Mouse (Mus musculus) T-helper 1 cell (primary cell): ENCODE data around the gene Tspan11.

Source experiments
- in situ Hi-C: fragments of 300-600 bp; cut with MboI, MseI; formaldehyde crosslinking; loops from one replicate; pipeline ENCODE4 v1.15.1; 2025; ENCODE audit warnings: high pct_unique_total_duplicates

Gene Tspan11

DNA sequence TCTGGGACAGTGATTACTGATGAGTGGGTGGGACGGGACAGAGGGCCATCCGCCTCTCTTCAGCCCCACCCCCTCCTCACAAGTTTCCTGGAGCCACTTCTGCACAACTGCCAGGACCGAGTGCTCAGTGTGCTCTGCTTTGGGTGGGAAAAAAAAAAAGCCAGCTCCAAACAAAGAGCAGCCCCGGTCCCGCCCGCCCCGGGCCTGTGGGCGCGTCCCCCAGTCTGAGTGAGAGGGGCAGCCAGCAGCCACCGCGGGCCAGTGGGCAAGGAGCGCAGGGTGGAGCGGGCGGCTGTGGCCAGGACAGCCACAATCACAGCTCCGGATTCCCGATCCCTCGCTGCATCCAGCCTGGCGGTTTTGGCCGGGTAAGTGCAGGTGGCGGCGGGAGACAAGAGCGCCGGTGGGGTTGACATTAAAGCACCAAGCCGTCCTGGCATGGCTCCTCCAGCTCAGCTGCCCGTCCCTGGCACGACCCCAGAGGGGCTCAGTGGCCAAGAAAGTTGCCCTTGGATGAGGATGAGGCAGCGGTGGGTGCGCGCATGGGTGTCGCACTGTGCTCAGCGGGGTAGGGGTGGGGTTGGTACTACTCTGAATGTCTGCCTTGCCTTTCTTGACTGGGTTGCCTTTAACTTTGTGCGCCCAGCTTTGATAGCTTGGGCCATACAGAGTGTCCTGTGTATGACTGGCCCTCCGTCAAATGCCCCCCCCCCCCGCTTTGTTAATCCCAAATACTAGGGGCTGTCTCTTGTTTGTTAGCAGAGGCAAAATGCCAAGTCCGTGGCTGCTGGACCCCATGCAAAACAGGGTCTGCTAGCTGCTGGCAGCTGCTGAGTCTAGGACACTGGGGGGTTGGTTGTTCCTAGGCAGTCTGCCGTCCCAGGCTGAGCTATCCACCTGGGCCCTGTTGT lies at the start of gene Tspan11:
Gene Tspan11, plus strand, starts transcription at position 79 of the 911 bp plus-strand sequence.
- in situ Hi-C loops, result no loop called here

DNA sequence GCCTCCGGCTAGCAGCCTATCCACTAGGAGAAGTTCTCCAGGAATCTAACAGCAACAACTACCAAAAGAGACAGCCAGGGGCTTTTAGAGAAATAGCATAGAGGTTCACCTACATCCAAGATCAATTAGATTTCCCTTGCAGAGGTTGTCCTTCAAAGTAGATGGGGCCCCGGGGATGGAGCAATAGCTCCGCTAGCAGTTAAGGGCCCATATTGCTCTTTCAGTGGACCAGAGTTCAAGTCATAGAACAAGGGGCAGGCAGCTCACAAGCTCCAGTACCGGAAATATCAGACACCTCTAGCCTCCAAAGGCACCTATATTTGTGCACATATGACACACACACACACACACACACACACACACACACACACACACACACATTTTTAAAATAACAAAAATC lies 49.5 kb upstream of the Tspan11 start:
- in situ Hi-C loops, result no loop called here

DNA sequence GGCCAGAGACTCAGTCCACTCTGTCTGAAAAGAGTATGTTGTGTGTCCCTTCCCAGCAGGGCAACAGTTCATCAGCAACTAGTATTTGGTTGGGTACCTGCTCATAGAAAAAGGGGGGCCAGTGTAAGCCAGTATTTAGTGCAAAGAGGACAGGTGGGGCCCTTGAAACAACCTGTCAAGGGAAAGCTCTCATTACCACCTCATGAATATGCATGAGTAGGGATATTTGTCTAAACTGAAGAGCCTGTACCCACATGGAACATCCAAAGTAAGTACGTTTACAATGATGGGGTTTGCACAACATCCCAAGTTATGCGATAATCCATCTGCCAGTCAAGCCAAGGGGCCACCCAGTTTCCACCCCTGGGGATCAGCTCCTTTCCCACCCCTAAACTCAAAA lies 47.9 kb upstream of the Tspan11 start:
- in situ Hi-C loops, result no loop called here

DNA sequence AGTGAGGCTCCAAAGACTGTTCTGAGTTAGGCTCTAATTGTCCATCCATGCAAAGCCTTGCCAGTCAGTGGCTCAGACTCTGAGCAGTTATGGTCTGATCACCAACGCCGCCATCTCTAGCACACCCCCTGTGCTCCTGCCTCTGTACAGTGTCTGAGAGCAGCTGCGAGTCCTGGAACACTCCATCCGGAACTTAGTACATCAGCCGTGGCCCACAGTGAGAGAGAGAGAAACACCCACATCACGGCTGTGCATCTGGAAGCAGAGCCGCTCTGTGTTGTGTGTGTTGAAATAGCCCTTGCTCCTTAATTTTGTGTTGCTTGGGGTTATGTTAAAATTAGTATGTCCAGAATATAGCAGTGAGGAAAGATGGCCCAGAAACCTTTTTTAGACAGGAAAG lies 47.2 kb upstream of the Tspan11 start:
- in situ Hi-C loops, result no loop called here

DNA sequence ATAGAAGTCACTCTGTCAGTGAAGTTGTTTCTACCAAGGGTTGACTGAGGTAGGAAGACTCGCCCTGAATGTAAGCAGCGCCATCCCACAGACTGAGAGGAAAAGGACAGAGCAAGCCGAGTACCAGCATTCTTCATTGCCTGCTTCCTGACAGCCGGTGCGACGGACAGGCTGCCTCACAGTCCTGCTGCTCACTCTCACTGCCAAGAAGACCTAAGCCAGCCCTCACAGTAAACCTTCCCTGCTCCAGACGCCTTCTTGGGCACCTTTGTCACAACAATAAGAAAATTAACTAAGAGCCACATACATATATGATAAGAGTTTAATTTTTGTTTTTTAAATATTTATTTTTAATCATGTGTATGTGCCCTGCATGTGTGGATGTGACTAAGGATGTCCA lies 46.1 kb upstream of the Tspan11 start:
- in situ Hi-C loops, result no loop called here

DNA sequence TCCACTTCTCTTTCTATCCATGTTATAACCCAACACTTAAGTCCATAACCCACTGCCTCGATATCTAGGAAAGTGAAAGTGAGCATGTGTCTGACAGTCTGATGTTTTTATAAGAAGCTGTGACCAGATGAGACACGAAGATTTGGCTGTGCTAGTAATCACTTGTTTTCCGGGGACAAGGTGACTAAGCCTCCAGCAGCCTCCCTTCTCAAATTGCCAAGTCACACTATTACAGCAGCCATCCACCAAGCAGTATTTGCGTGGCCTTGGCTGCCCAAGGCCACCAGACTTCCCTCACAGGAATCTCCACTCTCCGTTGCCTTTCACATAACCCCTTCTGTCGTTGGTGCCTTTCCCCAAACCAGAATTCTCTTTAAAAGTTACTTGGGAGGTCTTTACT lies 40.9 kb upstream of the Tspan11 start:
- in situ Hi-C loops, result no loop called here

DNA sequence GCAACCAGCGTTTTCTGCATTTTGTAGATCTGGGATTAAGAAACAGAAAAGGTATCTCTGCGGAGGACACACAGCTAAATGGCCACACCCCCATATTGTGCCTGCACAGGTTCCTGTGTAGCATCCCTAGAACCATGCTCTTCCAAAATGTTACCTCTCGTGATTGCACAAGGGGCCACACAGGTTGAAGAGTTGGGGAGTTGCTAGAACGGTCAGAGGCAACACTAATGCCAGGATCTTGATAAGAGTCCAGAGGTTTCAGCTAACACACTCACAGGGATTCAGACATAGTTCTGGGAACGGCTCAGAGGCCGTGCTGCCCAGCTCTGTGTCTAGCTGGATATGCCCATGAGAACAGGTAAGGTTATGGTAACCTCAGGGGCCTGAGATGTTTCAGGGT lies 37.9 kb upstream of the Tspan11 start:
- in situ Hi-C loops, result no loop called here

DNA sequence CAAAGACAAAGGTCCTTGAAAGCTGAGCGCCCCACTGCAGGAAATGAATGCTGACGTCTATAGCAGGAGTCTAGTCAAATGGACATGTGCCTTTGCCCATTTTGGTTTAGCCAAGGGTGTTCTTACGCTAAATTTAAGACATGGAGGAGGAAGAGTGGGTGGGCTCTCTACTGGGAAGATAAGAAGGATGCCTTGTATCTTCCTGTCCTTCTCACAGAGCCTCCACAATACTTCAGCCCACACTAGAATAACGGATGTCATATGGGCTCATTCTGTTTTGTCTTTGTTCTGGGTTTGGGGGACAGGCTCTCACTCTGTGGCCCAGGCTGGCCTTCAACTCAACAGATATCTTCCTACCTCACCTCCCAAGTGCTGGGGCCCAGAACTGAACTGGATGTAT lies 35.8 kb upstream of the Tspan11 start:
- in situ Hi-C loops, result loop anchor here (25.0 kb wide), 1 partner anchor 789 kb away; the partner anchor contains the start of gene Fgf23

DNA sequence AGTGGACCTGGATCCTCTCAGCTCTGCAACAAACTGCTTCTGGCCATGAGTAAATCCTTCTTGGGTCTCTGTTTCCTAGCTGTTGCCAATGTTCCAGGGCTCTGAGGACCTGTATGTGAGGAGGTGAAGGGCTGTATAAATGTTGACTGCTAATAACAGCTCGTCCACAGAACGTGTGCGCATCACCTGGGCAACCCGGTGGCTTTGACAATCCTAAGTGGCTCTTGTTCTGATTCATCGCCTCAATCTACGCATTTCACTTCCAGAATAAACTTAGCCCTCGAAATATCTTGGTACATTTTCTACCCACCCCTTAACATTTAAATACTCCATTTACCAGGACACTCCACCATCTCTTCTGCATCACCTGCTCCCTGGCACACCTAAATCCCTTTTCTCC lies 34.1 kb upstream of the Tspan11 start:
- in situ Hi-C loops, result loop anchor here (25.0 kb wide), 1 partner anchor 791 kb away; the partner anchor contains the start of gene Fgf23

DNA sequence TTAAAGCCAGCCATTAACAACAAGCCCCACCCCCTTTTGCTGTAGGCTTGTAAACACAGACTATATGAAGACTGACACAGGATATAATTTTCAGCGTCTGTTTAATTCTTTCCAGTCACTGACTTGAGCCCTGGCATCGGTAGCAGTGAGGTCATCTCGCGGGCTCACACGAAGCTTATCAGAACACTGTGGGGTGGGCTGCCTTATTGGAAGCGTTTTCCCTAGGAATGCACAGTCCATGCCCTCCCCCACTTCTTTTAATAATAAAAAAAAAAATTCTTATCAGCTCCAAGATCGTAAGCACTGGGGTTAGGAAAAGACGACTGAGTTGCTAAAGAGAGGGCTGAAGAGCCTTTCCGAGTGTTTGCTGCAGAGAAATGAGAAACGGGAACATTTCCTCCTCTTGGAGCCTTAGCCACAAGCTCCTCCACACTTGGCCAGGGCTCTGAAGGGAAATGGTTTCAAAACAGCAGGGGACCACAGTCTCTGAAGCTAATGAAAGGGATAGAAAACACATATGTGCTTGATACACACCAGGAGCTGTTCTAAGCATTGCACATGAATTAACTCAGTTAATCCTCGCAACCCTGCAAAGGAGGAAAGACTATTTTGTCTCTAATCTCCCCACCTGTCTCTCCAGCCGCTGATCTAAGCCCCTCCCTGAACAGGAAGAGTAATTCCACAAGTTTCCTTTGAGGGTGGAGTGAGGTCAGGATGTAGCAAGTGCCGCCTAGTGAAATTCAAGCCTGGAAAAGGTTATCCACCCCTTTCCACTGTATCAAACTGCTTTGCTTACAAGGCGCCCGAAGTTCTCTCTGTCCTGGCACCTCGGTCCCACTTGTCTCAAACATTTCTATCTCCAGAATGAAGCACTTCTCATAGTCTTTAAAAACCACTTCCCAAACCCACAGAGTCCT lies 33.4 kb upstream of the Tspan11 start:
- in situ Hi-C loops, result loop anchor here (25.0 kb wide), 1 partner anchor 792 kb away; the partner anchor contains the start of gene Fgf23

DNA sequence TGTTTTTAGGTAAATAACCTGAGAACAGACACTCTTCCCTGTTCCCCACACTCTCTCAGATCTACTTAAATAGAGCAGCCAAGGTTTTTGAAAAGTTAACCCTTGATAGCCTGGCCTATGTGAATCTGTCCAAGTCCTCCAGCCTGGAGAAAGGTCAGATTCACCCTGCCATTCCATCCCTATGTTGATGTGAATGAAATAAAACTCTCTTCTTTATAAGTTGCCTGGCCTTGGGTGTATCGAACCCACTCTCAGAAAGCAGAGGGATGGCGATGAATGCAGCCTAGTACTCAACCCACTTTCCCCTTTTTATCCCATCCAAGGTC lies 32.7 kb upstream of the Tspan11 start:
- in situ Hi-C loops, result loop anchor here (25.0 kb wide), 1 partner anchor 792 kb away; the partner anchor contains the start of gene Fgf23

DNA sequence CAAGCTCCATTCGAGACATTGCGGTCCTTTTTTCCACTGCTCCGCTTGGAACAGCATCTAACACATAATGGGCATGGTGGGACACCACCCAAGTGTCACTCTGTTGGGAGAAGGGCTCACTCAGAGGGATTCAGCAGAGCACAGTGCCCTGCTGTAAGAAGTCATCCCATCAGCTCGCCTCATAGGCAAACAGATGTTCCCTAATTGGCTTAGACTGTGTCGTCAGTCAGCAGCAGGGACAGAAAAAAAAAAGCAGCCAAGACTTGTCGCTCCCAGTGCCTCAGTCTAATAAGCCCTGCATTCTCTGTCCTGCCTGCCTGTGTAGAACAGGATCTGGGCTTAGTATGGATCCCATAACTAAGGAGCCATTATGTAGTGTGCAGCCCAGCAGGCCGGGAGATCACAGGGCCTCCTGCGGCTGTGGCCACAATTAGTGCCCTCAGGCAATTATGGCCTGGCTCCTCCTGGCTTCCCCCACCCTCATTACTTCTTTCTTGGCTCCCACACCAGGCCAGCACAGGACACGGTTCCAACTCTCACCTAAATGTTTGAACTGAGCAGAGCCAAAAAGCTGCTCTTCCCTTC lies 31.6 kb upstream of the Tspan11 start:
- in situ Hi-C loops, result loop anchor here (25.0 kb wide), 1 partner anchor 794 kb away; the partner anchor contains the start of gene Fgf23

DNA sequence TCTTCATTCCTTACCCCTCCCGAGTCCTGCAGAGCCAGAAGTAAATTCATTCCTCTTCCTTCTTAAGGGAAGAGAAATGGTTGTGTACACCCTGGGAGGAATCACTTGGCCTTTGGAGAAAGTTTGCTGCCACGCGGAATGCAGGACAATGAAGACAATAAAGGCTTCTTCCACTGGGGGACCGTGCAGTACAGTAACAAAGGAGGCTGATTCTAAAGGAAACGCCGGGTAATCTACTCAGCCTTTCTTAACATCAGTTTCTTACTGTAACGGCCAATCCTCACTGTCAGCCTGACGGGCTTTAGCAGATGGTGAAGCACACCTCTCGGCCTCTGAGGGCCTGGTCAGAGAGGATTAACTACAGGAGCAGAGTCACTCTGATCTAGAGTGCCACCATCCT lies 25.4 kb upstream of the Tspan11 start:
- in situ Hi-C loops, result loop anchor here (25.0 kb wide), 1 partner anchor 800 kb away; the partner anchor contains the start of gene Fgf23

DNA sequence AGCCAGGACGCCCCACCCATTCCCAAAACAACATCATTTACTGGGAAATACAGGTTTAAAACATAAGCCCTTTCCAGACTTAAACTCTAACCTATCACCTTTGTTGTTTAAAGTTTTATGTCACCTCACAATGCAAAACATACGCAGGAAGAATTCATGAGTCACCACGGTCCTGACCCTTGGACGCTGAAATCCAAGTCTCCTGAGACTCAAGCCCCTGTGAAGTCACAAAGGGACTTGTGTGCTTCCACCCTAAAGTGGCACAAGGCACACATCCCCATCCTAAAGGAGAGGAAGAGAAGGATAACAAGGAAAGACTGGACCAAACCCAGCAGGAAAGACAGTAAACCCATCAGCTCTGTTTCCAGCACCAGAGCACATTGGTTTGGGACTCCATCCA lies 22.0 kb upstream of the Tspan11 start:
- in situ Hi-C loops, result loop anchor here (25.0 kb wide), 1 partner anchor 803 kb away; the partner anchor contains the start of gene Fgf23

DNA sequence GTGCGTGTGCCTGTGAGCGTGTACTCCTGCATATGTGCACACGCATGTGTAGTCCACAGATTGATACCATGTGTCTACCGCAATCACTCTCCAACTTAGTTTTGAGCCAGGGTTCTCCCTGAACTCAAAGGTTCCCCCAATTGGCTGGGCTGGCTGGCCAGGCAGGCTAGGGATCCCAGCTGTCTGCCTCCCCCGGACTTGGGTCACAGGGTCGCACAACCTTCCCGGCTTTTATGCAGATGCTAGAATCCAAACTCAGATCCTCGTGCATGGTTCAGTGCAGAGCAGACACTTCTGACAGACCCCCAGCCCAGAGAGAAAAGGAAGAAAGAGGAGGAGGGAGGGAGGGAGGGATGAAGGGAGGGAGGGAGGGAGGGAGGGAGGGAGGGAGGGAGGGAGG lies 18.8 kb upstream of the Tspan11 start:
- in situ Hi-C loops, result loop anchor here (25.0 kb wide), 1 partner anchor 806 kb away; the partner anchor contains the start of gene Fgf23

DNA sequence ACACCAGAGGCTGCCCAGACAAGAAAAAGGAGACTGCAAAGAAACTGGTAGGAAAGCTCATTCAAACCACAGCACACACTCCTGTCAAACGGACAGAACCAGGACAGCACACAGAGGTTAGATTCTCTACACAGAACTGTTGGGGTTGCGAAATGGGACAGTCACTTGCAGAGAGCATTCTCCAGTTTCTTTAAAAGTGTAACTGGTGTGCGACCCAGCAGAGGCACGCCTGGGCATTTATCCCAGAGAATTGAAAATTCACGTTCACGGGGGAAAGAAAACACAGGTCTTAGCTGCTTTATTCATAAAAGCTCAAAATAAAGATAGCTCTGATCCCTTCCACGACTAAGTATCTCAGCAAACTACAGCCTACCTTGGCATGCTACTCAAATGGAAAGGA lies 18.3 kb upstream of the Tspan11 start:
- in situ Hi-C loops, result loop anchor here (25.0 kb wide), 1 partner anchor 807 kb away; the partner anchor contains the start of gene Fgf23

DNA sequence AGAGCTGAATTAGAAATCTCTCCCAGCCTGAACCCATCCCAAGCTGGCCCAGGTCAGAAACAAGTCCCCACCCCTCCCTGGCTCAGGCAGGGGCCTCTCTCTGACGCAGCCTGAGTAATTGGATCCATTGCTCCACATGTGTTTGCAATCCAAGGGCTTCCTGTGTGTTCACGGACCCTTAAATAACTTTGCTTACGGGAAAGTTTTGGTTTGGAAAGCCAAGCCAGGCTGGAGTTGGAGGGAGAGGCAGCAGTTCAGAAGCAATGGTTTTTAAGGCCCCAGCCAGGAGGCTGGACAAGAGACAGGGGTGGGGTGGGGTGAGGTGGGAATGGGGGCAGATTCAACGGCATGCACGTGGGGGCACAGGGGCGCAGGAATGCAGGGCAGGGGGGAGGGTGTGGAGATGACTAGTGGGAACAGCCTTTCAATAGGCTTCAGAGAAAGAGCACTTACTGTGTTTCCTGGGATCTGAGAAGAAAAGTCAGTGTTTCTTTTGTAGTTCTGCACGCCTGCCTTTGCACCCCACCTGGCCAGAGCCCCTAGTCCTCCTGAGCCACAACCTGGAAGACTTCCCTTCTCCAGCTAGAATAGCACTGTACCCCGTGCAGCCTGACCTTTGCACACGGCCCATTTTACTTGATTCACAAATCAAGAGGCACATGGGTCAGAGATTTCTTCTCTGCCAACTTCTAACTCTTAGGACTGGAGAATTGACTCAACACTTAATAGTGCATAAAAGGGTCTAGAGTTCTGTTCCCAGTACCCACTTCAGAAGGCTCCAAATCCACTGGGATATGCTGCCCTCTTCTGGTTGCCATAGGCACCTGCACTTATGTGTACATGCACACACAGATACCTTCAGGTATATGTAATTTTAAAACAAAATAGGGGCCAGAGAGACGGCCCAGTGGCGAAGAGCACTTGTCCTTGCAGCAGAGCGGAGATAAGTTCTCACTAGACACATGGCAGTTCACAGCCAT lies 16.8 kb upstream of the Tspan11 start:
- in situ Hi-C loops, result loop anchor here (25.0 kb wide), 1 partner anchor 808 kb away; the partner anchor contains the start of gene Fgf23

DNA sequence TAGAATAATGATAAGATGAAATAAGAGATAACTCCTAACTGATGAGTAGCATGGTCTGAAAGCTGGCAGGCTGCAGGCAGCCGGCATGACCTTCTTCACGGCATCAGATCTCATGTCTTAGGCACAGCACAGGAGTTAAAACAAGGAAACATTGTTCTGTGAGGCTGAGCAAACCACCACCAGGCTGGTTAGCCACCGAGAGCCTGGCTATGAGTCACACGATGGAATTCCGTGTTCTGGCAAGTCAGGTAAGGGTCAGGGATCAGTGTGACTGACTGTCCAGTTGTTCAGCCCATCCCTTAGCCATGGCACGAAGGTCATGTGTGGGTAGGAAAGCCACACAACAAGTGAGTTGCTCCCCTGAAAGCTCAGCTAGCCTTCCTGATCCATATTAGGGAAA lies 16.0 kb upstream of the Tspan11 start:
- in situ Hi-C loops, result loop anchor here (25.0 kb wide), 1 partner anchor 809 kb away; the partner anchor contains the start of gene Fgf23

DNA sequence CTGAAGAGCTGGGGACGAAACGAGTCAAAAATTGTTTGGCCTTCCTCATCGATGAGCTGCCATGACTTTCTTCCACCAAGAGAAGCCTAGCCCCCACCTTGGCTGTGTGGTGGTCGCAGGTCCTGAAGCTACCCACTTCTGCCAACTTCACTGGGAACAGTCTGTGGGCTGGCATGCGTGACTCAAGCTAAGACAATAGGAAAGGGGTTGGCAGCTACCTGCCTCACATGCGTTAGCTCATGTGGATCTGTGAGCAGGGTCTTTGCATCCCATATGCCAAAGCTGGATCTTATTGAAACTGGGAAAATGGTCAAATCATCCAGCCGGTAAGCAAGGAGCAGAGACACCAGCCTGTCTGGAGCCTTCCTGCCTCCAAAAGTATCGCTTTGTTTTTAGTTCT lies 14.8 kb upstream of the Tspan11 start:
- in situ Hi-C loops, result loop anchor here (25.0 kb wide), 1 partner anchor 810 kb away; the partner anchor contains the start of gene Fgf23

DNA sequence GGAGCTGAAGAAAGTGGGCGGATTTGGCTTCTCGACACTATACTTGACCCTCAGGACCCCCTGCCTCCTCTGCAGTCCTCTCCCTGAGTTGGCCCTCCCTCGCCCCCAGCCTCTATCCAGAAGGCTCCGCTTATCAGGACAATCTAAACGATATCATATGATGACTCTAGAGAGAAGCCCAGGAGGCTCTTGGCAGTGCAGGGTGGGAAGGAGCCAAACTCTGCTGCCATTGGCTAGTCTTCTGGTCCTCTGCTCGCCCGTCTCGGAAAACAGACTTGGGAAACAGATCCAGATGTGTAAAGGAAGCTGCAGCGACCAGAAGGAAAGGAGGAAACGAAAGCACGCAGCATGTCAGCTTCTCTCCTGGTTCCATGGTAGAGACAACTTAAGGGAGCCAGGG lies 11.5 kb upstream of the Tspan11 start:
- in situ Hi-C loops, result no loop called here
